Mouse (Mus musculus): ENCODE measurements around the gene Got2.

Gene Got2

DNA sequence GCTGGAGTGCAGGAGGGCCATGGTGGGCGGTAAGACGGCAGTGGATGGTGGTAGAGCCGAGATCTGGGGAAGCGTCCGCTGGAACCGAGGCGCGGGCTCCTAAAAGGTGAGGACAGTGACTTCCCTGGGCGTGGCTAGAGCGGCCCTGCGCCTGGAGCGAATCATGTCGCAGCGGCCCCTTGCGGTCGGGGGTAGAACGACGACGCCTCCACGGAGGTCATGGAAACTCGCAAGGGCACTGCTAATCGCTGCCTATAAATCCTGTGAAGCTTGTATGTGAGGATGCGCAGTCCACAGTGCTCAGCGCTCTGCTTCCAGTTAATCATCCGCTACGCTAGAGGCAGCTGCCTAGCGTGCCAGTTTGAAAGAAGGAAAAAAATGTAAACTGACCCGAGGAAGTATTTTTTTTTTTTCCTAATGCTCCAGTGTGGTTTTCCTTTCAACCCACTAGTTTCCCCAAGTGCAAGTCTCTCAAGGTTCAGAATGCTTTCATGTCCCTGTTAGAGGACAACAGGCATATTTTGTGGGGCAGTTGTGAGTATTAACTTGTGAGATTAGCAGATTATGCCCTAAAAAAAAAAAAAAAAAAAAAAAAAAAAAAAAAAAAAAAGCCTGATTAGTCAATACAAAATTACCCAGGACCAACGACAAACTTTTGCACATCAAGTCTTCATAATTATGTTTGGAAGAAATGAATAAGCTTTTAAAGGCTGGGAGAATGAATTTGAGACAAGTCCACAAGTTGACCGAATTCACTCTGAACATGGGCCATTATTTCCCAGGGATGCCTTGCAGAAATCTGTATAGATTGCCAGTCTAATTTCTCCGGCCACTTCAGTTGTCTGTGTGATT, at the start of gene Got2:
Got2 (minus strand) TSS at position 263 of the 852 bp plus-strand sequence.
- in situ Hi-C loops (cut with MboI; ENCODE audit: low pct_unique_long_range_greater_than_20kb in 1 of 2, low sequenced_read_pairs in 2 of 2, unreplicated experiment in 1 of 2), result no loop called here

DNA sequence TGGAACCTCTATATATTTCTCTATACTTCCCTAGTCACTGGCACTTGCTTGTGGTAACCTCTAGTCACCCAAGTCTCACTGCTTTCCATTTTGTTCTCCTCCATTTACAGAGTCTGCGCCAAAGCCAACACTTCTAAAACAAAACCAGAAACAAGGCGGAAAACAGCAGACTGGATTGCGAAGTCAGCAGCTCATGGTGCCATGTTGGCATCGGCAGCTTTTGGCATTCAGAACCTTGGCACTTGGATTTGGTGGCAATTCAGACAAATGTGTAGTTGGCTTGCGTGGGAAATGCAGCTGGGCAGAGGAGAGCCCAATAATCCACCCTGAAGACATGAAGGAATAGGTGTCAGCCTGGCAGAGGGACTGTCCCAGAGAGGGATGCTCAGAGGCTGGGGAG, 44.5 kb upstream of the Got2 start:
- in situ Hi-C loops (cut with MboI; ENCODE audit: low pct_unique_long_range_greater_than_20kb in 1 of 2, low sequenced_read_pairs in 2 of 2, unreplicated experiment in 1 of 2), result no loop called here

DNA sequence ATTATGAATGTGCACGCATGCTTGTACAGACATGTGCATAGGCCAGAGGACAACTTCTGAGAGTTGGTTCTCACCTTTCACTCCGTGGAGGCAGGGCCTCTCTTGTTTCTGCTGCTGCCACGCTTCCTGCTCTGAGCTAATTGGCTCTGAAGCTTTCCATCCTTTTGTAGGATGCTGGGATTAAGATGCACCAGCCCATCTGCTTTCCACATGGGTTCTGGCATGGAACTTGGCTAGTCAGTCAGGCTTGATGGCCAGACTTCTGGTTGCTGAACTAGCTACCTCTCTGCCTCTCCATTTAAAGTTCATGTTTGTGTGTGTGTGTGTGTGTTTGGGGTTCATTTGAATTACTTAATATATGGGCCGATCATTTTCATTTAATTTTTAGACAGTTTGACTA, 41.5 kb upstream of the Got2 start:
- in situ Hi-C loops (cut with MboI; ENCODE audit: low pct_unique_long_range_greater_than_20kb in 1 of 2, low sequenced_read_pairs in 2 of 2, unreplicated experiment in 1 of 2), result no loop called here

DNA sequence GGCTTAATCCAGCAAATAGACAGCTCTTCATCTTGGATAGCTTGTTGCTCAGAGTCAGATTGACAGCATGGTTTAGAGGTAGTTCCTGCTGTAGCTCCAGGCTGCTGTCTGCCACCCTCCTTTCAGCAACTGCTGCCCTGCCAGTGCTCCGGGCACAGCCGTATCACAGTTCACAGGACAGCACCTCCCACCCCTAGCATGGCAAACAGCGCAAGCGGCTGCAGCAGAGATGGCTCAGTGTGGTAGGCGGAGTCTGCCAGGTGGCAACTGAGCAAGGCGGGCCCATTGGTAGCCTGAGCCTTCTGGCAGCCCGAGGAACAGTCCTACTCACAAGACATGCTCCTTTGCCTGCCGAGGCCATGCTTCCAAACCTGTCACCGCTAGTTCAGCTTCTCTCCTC, 27.8 kb upstream of the Got2 start:
- in situ Hi-C loops (cut with MboI; ENCODE audit: low pct_unique_long_range_greater_than_20kb in 1 of 2, low sequenced_read_pairs in 2 of 2, unreplicated experiment in 1 of 2), result loop anchor here (10.0 to 25.0 kb wide), 3 partner anchors 304 to 554 kb away; partner anchors contain the start of gene Mmp15 (in 1 of the 2)

DNA sequence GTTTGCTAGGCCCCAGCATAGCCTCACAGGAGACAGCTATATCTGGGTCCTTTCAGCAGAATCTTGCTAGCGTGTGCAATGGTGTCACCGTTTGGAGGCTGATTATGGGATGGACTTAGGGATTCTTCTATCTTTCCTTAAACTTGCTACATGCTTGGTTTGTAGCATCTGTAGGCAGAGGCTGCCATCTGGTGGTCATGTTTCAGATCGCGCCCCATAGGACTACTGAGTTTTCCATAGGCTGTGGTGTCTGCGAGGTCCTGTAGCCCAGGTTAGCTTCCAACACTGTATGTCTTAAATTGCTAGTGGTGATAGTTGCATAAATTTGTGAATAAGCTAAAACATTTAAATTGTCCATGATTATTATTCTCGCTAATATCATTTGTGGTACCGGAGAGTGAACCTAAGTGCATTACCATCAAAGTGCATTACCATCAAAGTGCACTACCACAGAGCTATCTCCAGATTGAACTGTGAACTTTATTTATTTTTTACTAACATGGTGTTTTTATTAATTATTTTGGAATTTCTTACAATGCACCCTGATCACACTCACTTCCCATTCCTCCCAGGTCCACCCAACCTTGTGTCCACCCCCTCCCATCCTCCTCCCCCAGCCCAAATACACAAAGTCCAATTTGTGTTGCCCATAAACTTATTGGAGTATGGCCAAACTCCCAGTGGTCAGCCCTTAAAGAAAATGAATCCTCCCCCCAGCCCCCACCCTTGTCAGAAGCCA, 26.7 kb upstream of the Got2 start:
- in situ Hi-C loops (cut with MboI; ENCODE audit: low pct_unique_long_range_greater_than_20kb in 1 of 2, low sequenced_read_pairs in 2 of 2, unreplicated experiment in 1 of 2), result loop anchor here (10.0 to 25.0 kb wide), 3 partner anchors 303 to 553 kb away; partner anchors contain the start of gene Mmp15 (in 1 of the 2)

DNA sequence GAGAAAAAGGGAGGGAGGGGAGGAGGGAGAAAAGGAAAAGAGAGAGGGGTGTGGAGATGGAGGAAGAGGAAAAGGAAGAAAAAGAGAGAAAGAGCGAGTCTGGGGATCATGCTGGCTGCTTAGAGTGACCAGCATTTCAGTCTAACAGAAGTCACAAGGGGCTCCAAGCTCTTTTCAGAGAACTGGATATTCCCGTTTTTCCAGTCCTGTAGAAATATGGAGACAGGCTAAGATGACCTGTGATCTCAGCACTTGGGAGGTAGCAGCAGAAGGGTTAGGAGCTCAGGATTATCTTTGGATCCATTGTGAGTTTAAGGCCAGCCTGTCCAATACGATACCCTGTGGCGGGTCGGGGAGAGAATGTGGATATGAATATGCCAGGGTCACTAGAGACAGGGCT, 22.9 kb upstream of the Got2 start:
- in situ Hi-C loops (cut with MboI; ENCODE audit: low pct_unique_long_range_greater_than_20kb in 1 of 2, low sequenced_read_pairs in 2 of 2, unreplicated experiment in 1 of 2), result loop anchor here (10.0 to 25.0 kb wide), 3 partner anchors 299 to 549 kb away; partner anchors contain the start of gene Mmp15 (in 1 of the 2)

DNA sequence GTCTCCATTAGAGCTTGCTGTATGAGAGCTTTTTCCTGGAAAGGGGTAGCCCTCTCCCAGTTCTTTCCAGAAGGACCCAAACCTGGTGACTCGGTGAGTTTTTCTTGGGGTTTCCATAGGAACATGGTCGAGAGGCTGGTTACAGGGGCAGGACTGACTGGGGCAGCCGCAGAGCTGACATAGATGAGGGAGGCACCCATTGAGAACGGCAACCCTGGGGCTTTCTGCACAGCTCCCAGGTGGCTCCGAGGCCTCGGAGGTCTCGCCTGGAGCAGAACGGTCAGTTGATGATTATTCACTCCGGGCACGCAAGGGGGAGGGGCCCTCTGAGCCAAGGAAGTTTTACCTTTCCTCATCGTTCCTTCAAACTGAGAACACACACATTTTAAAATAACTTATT, 19.5 kb upstream of the Got2 start:
- in situ Hi-C loops (cut with MboI; ENCODE audit: low pct_unique_long_range_greater_than_20kb in 1 of 2, low sequenced_read_pairs in 2 of 2, unreplicated experiment in 1 of 2), result loop anchor here in 1 of 2 experiments (25.0 kb wide), 2 partner anchors 296 to 546 kb away; partner anchors contain the start of gene Mmp15

DNA sequence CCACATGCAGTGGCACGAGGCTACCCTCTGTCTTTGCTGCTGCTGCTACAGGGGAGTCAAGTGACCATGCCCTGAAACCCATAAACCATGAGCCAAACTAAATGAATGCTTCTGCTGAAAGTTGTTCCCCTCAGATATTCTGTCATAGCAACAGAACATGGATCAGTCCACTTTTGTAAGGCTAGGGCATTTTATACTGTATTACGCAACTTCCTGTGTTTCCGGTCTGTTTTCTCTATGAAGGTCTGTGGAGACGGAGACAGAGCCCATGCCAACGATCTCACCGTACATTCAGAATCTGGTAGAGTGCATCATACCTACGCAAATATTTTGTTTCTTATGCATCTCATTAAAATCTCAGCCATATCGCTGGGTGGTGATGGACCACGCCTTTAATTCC, 18.4 kb upstream of the Got2 start:
- in situ Hi-C loops (cut with MboI; ENCODE audit: low pct_unique_long_range_greater_than_20kb in 1 of 2, low sequenced_read_pairs in 2 of 2, unreplicated experiment in 1 of 2), result loop anchor here in 1 of 2 experiments (25.0 kb wide), 2 partner anchors 294 to 544 kb away; partner anchors contain the start of gene Mmp15

DNA sequence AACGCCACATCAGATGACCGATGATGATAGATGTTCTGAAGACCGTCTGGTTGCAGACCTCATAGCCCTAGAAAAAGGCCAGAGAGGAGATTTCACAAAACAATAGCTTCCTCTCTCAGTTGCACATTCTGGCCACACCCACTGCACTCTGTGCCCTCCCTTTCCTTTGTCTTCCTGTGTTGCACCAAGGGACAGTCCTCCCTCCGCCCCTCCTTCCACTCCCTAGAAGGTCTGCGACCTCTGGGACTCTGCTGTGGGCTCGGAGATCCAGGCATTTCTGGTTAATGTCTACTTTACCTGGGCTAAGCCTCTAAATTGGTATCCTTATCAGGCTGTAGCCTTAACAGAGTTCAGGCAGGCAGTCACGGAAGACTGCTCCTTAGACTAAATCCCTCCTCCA, 13.5 kb upstream of the Got2 start:
- in situ Hi-C loops (cut with MboI; ENCODE audit: low pct_unique_long_range_greater_than_20kb in 1 of 2, low sequenced_read_pairs in 2 of 2, unreplicated experiment in 1 of 2), result loop anchor here in 1 of 2 experiments (25.0 kb wide), 2 partner anchors 290 to 540 kb away; partner anchors contain the start of gene Mmp15

DNA sequence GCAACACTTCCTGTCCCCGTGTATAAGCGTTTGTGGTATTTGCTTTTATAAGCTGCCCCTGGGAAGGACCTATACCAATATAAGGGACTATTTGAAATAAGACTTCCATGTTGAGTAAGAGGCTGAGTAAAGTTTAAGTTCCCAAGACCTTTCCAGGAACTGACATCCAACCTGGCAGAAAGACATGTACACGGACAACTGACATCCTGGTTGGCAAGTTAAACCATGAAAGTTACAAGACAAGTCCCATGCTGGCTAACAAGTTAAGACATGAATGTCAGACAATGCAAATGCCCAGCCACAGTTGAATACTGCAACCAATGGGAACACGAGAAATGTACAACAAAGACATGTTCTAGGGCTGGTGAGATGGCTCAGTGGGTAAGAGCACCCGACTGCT, 5.4 kb upstream of the Got2 start:
- in situ Hi-C loops (cut with MboI; ENCODE audit: low pct_unique_long_range_greater_than_20kb in 1 of 2, low sequenced_read_pairs in 2 of 2, unreplicated experiment in 1 of 2), result no loop called here

DNA sequence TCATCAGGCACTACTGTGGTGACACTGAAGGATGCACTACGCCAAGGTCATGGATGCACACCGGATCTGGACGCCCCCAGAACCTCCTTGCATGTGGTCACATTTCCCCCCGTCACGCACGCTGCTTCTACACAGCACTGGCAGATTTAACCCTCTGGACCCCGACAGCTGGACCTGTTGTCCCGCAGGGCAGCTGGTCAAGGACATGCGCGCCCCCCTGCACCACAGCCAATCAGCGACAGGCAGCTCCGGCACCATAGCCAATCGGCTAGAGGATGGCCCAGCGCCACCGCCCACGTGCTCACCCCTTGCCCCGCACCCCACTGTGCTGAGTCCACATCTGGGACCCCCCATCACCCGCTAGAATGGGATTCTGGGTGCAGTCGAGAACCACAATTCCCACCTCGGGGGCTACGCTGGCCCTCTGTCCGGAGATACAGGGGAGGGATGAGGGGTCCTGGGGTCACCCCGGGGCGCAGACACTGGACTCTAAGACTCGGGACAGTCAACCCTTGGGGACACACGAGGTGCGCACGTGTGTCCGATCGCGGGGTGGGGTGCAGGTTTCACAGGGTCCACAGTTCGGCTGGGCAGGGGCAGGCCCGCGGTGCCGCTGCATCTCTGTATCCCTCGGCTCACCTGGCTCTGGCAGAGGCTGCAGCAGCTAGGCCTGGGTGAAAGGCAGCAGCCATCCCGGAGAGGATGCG, 616 bp downstream of the Got2 start:
- in situ Hi-C loops (cut with MboI; ENCODE audit: low pct_unique_long_range_greater_than_20kb in 1 of 2, low sequenced_read_pairs in 2 of 2, unreplicated experiment in 1 of 2), result no loop called here

DNA sequence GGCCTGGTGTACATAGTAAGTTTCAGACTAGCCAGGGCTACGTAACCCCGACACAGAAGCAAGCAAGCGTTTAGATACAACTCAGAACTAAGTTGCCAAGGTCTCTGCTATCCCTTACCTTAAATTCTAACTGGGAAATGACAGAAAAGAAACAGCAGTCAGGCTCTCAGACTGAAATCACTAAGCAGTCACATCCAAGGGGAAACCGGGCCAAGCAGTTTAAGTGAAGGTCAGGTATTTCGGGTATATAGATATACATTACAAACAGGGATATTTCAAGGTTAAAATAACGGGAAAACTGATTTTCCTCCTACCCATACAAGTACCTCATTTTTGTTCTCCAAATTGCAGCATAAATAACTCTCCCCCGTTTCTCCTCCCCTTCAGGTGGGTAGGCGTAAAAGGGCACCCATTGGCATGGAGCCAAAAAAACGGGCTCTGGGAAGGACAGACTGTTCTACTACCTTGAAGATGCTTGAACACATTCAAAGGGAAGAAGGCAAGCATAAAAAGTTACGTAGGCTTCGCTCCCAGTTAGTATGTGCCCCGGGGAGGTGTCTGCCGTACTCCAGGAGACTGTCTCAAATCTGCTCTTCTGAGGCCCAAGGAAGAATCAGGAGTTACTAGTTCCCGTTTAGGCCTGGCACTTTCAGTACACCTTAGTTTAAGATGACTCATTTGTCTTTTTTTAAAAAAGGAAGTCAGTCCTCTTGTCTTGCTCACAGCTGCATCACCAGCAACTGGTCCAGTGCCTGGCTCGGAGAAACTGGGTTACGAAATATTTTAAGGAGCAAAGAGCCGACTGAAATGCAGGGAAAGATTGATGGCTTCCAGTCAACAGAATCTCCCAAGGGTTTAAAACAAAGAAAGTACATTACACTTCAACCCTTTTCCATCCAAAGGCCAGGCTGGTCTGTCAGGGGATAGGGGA, 1.4 kb downstream of the Got2 start:
- in situ Hi-C loops (cut with MboI; ENCODE audit: low pct_unique_long_range_greater_than_20kb in 1 of 2, low sequenced_read_pairs in 2 of 2, unreplicated experiment in 1 of 2), result no loop called here

DNA sequence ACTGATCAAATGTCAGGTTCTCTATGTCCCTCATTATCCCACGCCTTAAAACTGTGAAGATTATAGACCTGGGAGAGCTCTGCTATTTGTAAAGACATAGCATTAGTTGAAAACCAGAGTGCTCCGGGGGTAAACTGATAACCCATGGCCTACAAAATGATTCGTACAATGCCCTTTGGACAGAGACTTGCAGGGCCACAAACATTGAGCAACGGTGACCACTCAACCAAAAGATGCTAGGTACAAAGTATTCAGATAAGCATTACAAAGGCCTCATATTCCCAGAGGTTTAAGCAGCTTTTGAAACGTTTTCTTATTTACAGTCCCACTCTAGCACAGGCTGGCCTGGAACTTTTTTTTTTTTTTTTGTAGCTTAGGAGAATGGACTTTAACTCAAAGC, 2.4 kb downstream of the Got2 start:
- in situ Hi-C loops (cut with MboI; ENCODE audit: low pct_unique_long_range_greater_than_20kb in 1 of 2, low sequenced_read_pairs in 2 of 2, unreplicated experiment in 1 of 2), result no loop called here

DNA sequence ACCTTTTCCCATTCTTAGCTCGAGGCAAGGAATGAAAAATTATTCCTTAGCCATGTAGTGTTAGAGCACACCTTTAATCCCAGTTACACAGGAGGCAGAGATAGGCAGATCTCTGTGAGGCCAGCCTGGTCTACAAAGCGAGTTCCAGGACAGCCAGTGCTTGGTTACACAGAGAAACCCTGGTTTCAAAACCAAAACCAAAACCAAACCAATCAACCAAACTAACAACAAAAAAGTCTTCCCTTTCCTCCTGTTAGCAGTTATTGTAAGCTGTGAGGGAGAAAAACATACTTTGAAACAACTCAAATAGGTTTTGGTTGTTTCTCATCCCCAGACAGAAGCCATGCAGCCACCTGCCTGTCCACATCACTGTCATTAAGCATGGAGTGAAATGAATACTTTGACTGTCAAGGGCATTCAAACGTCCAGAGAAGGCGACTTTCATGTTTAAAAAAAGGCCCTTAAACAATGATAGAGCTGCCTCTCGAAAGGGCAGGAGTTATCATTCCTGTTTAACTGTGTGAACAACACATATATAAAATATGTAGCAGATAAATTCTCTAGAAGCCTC, 3.0 kb downstream of the Got2 start:
- in situ Hi-C loops (cut with MboI; ENCODE audit: low pct_unique_long_range_greater_than_20kb in 1 of 2, low sequenced_read_pairs in 2 of 2, unreplicated experiment in 1 of 2), result no loop called here

DNA sequence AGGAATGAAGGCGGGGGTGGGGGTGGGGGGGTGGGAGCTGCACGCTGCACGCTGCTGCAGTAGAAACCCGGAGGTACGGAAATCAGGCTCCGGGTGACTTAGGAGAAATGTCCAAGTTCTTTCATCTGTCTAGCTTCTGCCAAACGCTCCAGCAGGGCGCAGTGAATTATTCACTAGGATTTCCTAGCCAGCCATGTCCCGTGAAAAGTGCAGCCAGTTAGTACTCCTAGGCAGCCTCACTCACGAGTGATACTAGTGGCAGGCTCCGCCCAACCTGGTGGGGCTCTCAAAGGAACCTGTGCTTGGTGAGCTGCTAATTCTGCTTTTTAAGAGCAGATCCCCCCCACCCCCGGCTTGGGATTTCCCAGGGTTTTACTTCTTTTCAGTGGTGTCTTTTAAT, 3.9 kb downstream of the Got2 start:
- in situ Hi-C loops (cut with MboI; ENCODE audit: low pct_unique_long_range_greater_than_20kb in 1 of 2, low sequenced_read_pairs in 2 of 2, unreplicated experiment in 1 of 2), result no loop called here

DNA sequence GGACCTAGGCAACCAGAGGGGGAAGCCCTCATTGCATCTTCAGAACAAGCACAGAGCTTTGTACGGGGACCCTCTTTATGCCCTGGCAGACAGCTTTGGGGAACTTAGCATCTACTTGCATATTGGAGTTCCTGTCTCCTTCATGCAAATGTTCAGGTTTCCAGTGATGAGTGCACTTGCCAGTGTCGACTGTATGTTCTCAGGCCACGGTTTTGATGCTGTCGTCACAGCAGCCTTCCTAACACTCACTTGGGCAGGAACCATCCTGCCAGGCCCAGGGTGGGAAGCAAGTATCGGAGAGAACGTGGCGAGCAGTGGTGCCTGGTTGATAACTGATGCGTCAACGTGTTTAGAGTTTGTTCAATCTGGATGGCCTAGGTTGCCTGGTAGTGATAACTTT, 6.2 kb downstream of the Got2 start:
- in situ Hi-C loops (cut with MboI; ENCODE audit: low pct_unique_long_range_greater_than_20kb in 1 of 2, low sequenced_read_pairs in 2 of 2, unreplicated experiment in 1 of 2), result no loop called here

DNA sequence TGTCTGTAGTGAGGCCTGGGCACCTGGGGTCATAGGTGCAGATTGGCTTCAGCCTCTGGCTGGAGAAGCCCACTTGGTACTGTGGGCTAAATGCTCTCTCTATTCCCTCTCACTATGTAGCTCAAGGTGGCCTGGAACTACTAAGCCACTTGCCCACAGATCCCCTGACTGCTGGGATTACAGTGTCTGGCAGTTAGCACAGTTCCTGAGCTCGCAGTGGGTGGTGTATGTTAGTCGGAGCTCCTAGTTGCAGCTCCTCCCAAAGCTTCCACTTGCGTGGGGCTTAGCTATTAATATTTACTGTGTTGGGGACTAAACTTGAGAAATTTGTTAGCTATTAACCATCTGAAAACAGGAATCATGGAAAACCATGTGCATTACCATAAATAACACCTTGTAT, 6.8 kb downstream of the Got2 start:
- in situ Hi-C loops (cut with MboI; ENCODE audit: low pct_unique_long_range_greater_than_20kb in 1 of 2, low sequenced_read_pairs in 2 of 2, unreplicated experiment in 1 of 2), result no loop called here

Data from mouse embryonic stem cell (cell line).